Mouse (Mus musculus) heart, adult 2 months (tissue): ENCODE measurements at regions not wholly inside any gene's neighbourhood (a gene's known extent, or its start where the extent isn't known, plus 50 kb on each side); places are given as distances from the start of the nearest gene placed in this dataset.

Source experiments
- DNase-seq, 2 experiments: peaks; one replicate each; pipeline ENCODE4 v3.0.0; 2021
- H3K27ac ChIP-seq: fragments of 200-600 bp; 2 replicates; pipeline ENCODE4 v1.8.1; 2022
- H3K27me3 ChIP-seq: fragments of 200-500 bp; 2 replicates; pipeline ENCODE4 v1.6.1; 2012; ENCODE audit warnings: mild to moderate bottlenecking, low read length, inconsistent platforms, mixed read lengths; ENCODE audit not compliant: control insufficient read depth, insufficient read depth
- H3K36me3 ChIP-seq: fragments of 200-500 bp; 2 replicates; pipeline ENCODE4 v1.6.1; 2012; ENCODE audit warnings: low read length, inconsistent platforms; ENCODE audit not compliant: control insufficient read depth, insufficient read depth
- H3K4me1 ChIP-seq: fragments of 200-500 bp; 2 replicates; pipeline ENCODE4 v1.6.1; 2011; ENCODE audit warnings: low read length; ENCODE audit not compliant: control insufficient read depth, insufficient read depth
- H3K4me3 ChIP-seq: fragments of 200-600 bp; 2 replicates; pipeline ENCODE4 v1.8.1; 2022
- H3K79me2 ChIP-seq: fragments of 200-500 bp; replicated peaks from 2 replicates; pipeline ENCODE4 v1.6.1; 2012; ENCODE audit warnings: mild to moderate bottlenecking, inconsistent platforms, low read length, moderate library complexity, mixed read lengths; ENCODE audit not compliant: control insufficient read depth, insufficient read depth
- H3K9ac ChIP-seq: fragments of 200-500 bp; 2 replicates; pipeline ENCODE4 v1.6.1; 2012; ENCODE audit warnings: low read depth, mild to moderate bottlenecking, control low read depth, inconsistent platforms, low read length, mixed read lengths
- CTCF ChIP-seq: fragments of 200-600 bp; IDR thresholded peaks from 2 replicates; pipeline ENCODE4 v1.8.1; 2022; ENCODE audit warnings: antibody characterized with exemption, mild to moderate bottlenecking, moderate library complexity
- EP300 ChIP-seq: fragments of 200-500 bp; IDR thresholded peaks from 2 replicates; pipeline ENCODE4 v1.6.1; 2011; ENCODE audit warnings: low read depth, low read length, control low read depth; ENCODE audit not compliant: insufficient read depth
- POLR2A ChIP-seq: fragments of 200-500 bp; IDR thresholded peaks from 2 replicates; pipeline ENCODE4 v1.6.1; 2011; ENCODE audit warnings: mild to moderate bottlenecking, low read depth, low read length, control low read depth; ENCODE audit not compliant: insufficient read depth
- WGBS: fragments of 180-500 bp; shearing (Covaris S2); methylation state at CpG from one replicate; pipeline ENCODE4 v1.1.7; 2018; 5-methylcytosine and 5-hydroxymethylcytosine counted together
- intact Hi-C: fragments of 180-260 bp; cut with DNase I; formaldehyde crosslinking; loops from one replicate; pipeline ENCODE4 v1.15.1; 2025

- TF ChIP-seq POLR2A = no peak
- TF ChIP-seq EP300 = no peak
- TF ChIP-seq CTCF = no peak
- no peak overlapping the region for H3K4me3 ChIP-seq
Observed at GRCm38 (mm10) chr1:12025791-12026190, 611.9 kb downstream of the A830018L16Rik start.

GRCm38 (mm10) chr1:12027442-12027841 lies 613.5 kb downstream of the A830018L16Rik start:
- 76% methylated on average over 2 of the region's 2 CpGs for WGBS
- no peak for TF ChIP-seq CTCF
- no peak for TF ChIP-seq POLR2A
- no peak for TF ChIP-seq EP300
- intact Hi-C loops = no loop called here

More at GRCm38 (mm10) chr1:12025791-12026190, 611.9 kb downstream of the A830018L16Rik start:
- H3K27ac ChIP-seq = no peak overlapping the region
- no peaks in the 10 kb centered on the region for H3K27me3 ChIP-seq
- intact Hi-C loops = no loop called here
- H3K79me2 ChIP-seq = no peaks in the 10 kb centered on the region
- H3K36me3 ChIP-seq = no peaks in the 10 kb centered on the region
- DNase-seq = no peak
- no peaks in the 10 kb centered on the region for H3K4me1 ChIP-seq
- no peak overlapping the region for H3K9ac ChIP-seq

DNA sequence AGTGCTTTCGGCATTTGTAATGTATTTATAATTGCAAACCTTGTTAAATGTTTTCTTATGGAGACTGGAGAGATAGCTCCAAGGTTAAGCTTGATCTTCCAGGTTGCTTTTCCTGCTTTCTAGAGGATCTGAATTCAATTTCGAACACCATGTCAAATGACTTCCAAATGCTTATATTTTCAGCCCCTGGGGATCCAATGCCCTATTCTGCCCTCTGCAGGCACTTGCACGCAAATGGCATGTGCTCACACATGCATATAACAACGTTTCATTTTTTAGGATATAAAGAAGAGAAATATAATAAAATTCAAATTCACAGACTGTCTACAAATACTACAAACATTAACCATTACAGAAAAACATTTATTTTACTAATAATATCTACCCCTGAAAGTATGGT lies 614.2 kb downstream of the A830018L16Rik start:
- Histone ChIP-seq H3K27me3 (no peaks in the 10 kb centered on the region), H3K79me2 (no peaks in the 10 kb centered on the region), H3K27ac (no peak overlapping the region), H3K36me3 (no peaks in the 10 kb centered on the region), H3K4me3 (no peak overlapping the region), H3K9ac (no peak overlapping the region), H3K4me1 (no peaks in the 10 kb centered on the region)
- TF ChIP-seq POLR2A (no peak), CTCF (no peak), EP300 (no peak)
- 81% methylated on average over 4 of the region's 4 CpGs for WGBS
- intact Hi-C loops = no loop called here
- no peak for DNase-seq

More at GRCm38 (mm10) chr1:12027442-12027841, 613.5 kb downstream of the A830018L16Rik start:
- Histone ChIP-seq H3K27me3 (no peaks in the 10 kb centered on the region), H3K4me3 (no peak overlapping the region), H3K27ac (no peak overlapping the region), H3K9ac (no peak overlapping the region), H3K79me2 (no peaks in the 10 kb centered on the region), H3K4me1 (no peaks in the 10 kb centered on the region), H3K36me3 (no peaks in the 10 kb centered on the region)
- no peak for DNase-seq

- no peaks in the 10 kb centered on the region for H3K79me2 ChIP-seq
- intact Hi-C loops = no loop called here
Observed at GRCm38 (mm10) chr1:12051931-12052482, 638.1 kb downstream of the A830018L16Rik start.

GRCm38 (mm10) chr1:12055865-12056560 lies 642.1 kb downstream of the A830018L16Rik start:
- no peaks in the 10 kb centered on the region for H3K36me3 ChIP-seq
- no peak for DNase-seq
- no peaks in the 10 kb centered on the region for H3K4me1 ChIP-seq
- H3K27ac ChIP-seq = no peak overlapping the region
- TF ChIP-seq CTCF = no peak
- no peak for TF ChIP-seq EP300
- no peak for TF ChIP-seq POLR2A
- no peaks in the 10 kb centered on the region for H3K27me3 ChIP-seq
- no peak overlapping the region for H3K4me3 ChIP-seq
- 69% methylated on average over 3 of the region's 3 CpGs for whole genome bisulfite sequencing
- H3K9ac ChIP-seq = no peak overlapping the region
- intact Hi-C loops = no loop called here
- H3K79me2 ChIP-seq = no peaks in the 10 kb centered on the region

More at GRCm38 (mm10) chr1:12051931-12052482, 638.1 kb downstream of the A830018L16Rik start:
- Histone ChIP-seq H3K4me3 (no peak overlapping the region), H3K36me3 (no peaks in the 10 kb centered on the region), H3K27me3 (no peaks in the 10 kb centered on the region), H3K9ac (no peak overlapping the region), H3K4me1 (no peaks in the 10 kb centered on the region), H3K27ac (no peak overlapping the region)
- TF ChIP-seq POLR2A (no peak), CTCF (no peak)
- no peak for DNase-seq
- WGBS = 53% methylated on average over 8 of the region's 8 CpGs

DNA sequence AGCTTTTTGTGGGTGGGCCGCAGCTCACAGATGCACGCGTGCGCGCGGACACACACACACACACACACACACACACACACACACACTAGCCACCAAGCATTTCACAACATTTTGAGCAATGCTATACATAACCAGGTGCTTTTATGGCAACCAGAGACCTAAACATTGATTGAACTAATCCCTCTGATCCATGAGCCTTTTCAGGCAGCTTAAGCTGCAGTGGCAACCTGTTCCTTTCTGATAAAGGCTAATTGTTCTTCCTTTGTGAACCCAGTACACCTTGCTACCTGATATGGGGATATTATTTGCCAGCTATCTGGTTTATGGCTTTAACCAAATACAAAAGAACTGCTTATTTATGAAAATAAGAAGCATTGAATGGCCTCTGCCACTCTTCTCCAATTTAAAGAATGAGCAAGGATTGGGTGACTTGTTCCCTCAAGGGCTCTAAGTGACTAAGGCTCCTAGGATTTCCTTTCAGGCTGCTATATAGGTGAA lies 651.2 kb downstream of the A830018L16Rik start:
- Histone ChIP-seq H3K27me3 (no peaks in the 10 kb centered on the region), H3K9ac (no peak overlapping the region), H3K36me3 (no peaks in the 10 kb centered on the region), H3K4me3 (no peak overlapping the region), H3K27ac (no peak overlapping the region), H3K79me2 (no peaks in the 10 kb centered on the region), H3K4me1 (no peaks in the 10 kb centered on the region)
- intact Hi-C loops = no loop called here
- no peak for DNase-seq
- TF ChIP-seq EP300 (no peak), POLR2A (no peak), CTCF (no peak)
- WGBS = 97% methylated on average over 6 of the region's 6 CpGs
